Mouse (Mus musculus) layer of hippocampus, adult 6 months (tissue): Measurements from ENCODE around the gene Itfg2. TPM values are rescaled to one million over a fixed set of nuclear protein-coding genes. Genes with fewer than 3 reads are reported as not detected.

Source experiments
- long read RNA-seq, 2 experiments: library from polyadenylated mRNA; unstranded; transcript quantifications; one replicate each; pipeline ENCODE4 v2.0.0; 2019 to 2020
- polyA plus RNA-seq: library from polyadenylated mRNA; unstranded; fragments of <200 nt; fragmentation: Nextera tagmentation; gene quantifications from 2 replicates; pipeline ENCODE4 v1.2.3, GENCODE M21; 2021

The Itfg2 gene
- 12.3 and 13.9 TPM in 2 replicates for polyA plus RNA-seq
- long read RNA-seq, experiment 1, transcript Itfg2-201 (12 exons, 2,320 nt): major isoform, 10 of 12 reads
- long read RNA-seq, experiment 1, partial matches to known transcripts: 2 of 12 reads
- long read RNA-seq, experiment 1, other reads (novel, unspliced or antisense): 0 of 12 reads
- long read RNA-seq, experiment 2, transcript Itfg2-201 (12 exons, 2,320 nt): major isoform, 163 of 188 reads
- long read RNA-seq, experiment 2, partial matches to known transcripts: 9 of 188 reads
- long read RNA-seq, experiment 2, other reads (novel, unspliced or antisense): 10 of 188 reads

DNA sequence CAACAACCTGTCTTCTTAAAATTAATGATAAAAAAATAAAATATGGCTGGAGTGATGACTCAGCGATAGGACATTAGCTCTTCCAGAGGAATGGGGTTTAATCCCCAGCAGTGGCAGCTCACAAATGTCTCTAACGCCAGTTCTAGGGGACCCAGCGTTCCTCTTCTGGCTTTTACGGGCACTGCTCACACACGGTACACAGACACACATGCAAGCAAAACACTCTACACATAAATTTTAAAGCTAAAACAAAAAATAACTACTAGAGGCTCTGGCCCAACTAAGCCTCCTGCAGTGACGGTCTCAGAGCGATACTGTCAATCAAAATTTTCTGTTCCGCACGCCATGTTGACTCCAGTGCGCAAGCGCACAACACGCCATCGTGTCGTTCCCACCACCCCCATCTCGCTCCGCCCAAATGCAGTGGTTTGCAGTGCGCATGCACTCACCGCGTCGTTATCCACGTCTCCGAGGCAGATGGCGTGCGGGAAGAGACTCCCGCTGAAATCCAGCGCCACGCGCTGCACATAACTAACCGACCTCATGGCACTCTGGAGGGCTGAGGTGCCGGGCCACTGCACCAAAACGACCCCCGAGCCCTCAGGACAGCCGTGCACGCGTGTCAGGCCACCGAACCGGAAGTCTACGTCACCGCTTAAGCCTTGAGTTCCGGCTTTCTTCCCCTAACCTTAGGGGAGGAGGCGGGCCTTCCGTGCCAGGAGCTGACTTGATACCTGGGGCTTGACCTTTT, at the start of gene Itfg2:
TSS of gene Itfg2 (minus strand) at position 663 of the 751 bp plus-strand sequence.

DNA sequence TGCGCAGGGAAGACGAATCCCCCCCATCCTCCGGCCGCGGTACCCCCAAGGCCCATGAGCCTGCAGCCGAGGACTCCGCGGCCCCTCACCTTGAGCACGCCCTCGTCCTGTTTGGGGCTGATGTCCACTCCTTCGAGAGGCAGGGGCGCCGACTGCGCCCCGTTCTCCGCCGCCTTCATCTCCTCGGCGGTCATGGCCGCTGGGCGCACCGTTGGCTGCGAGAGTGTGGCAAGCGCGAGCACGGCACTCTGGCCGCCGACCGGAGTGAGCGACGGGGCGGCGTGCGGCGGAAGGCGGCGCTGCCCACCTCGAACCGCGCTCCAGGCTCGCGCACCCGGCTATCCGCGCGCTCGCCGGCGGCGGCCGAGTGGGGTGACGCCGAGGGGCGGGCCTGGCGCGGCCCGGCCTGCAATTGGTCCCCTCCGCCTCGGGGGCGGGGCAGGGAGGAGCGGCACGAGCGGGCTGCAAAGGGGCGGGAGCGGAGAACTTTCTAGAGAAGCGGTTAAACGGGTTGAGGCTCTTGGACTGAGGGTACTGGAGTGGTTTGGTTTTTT, 13.7 kb upstream of the Itfg2 start, which contains the start of gene Fkbp4:
TSS of gene Fkbp4 (minus strand) at position 361 of the 554 bp plus-strand sequence.

DNA sequence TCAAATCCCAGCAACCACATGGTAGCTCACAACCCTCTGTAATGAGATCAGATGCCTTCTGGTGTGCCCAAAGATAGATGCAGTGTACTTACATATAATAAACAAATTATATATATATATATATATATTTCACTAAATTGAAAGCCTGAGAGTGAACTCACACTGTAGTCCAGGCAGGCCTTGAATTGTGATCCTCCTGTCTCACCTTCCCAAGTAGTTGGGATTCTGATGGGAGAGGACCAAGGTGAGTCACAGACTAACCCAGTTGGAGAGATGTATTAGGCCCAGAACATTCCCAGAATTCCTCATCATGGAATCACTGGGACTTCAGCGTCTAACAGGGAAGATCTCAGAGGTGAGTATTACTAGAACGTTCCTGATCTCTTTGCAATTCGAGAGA, 25.7 kb downstream of the Itfg2 start, which contains the start of gene Nrip2:
TSS of gene Nrip2 (plus strand) at position 301 of the 400 bp plus-strand sequence.

DNA sequence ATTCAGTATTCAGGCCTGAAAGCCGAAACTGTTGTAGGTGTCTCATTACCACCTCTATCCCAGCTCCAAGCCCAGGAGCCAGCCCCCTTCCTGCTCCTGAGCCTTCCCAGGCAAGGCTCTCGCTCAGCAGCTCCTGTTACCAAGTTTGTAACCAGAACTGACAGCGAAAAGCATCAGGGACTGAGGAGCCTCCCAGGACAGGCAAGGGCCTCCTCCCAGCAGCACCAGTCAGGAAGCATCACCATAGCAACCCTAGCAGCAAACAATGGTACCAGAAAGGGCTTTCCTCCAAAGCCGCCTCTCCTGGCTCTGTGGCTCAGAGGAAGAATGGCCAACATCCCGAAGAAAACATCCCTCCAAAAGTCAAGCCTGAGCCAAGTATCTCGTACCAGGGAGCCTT, 49.5 kb downstream of the Itfg2 start, which contains the start of the genes Tex52 and Gm44596:
TSS of gene Tex52 (plus strand) at position 265 of the 400 bp plus-strand sequence.
TSS of gene Gm44596 (plus strand) at position 312 of the 400 bp plus-strand sequence.

DNA sequence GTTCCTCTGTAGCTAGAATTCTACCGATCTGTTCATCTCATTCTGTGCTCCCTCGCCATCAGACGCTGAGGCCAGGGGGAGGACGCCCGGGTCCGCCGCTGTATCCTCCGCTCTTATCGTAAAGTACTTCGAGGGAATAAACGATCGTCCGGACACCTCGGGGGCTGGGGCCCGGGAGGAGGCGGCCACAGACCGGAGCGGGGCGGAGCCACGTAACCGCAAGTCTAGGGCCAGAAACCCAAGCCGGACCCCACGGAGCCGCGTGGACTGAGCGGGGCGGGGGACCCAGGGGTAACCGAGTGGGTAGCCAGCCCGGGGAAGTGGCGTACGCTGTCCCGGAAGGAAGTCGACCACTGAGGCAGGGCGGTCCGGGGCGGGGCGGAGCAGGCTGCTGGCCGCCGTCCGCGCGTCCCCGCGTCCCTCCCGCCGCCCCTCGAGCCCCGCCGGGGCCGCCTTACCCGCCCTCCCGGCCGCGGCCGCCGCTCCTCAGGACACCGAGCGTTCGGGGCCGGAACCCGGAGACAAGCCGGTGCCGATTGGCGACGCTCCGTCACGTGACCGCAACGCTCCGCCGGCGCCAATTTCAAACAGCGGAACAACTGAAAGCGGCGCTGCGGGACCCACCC, 62.2 kb downstream of the Itfg2 start, which contains the start of the genes Rhno1 and Foxm1:
TSS of gene Rhno1 (minus strand) at position 531 of the 626 bp plus-strand sequence.
TSS of gene Foxm1 (plus strand) at position 587 of the 626 bp plus-strand sequence.

Other genes with a start within 250 kb of the Itfg2 start
- 0.19 TPM in 1 of 2 replicates, not detected in the other for gene Tead4, start 124.1 kb downstream of the Itfg2 start, polyA plus RNA-seq
- gene Tulp3, start 69.1 kb downstream of the Itfg2 start, polyA plus RNA-seq: 3.0 and 3.3 TPM in 2 replicates
- gene Rhno1, start 62.0 kb downstream of the Itfg2 start, polyA plus RNA-seq: 17.3 and 17.8 TPM in 2 replicates
- gene Foxm1, start 62.0 kb downstream of the Itfg2 start, polyA plus RNA-seq: 0.25 and 0.28 TPM in 2 replicates
- gene Tex52, start 49.5 kb downstream of the Itfg2 start, polyA plus RNA-seq: 2.2 and 2.3 TPM in 2 replicates
- not detected in 2 replicates for gene Gm44596, start 49.4 kb downstream of the Itfg2 start, polyA plus RNA-seq
- 12.0 and 12.7 TPM in 2 replicates for gene Nrip2, start 25.6 kb downstream of the Itfg2 start, polyA plus RNA-seq
- 90.8 and 93.8 TPM in 2 replicates for gene Fkbp4, start 13.7 kb upstream of the Itfg2 start, polyA plus RNA-seq
- gene Pzp, start 101.8 kb upstream of the Itfg2 start, polyA plus RNA-seq: not detected in 2 replicates
- 42.6 and 55.8 TPM in 2 replicates for gene A2ml1, start 156.7 kb upstream of the Itfg2 start, polyA plus RNA-seq
- not detected in 2 replicates for gene Klrb1a, start 198.6 kb upstream of the Itfg2 start, polyA plus RNA-seq
- gene Clec2h, start 237.5 kb upstream of the Itfg2 start, polyA plus RNA-seq: not detected in 2 replicates